Mouse (Mus musculus) kidney, adult 2 months (tissue): ENCODE measurements at regions not wholly inside any gene's neighbourhood (a gene's known extent, or its start where the extent isn't known, plus 50 kb on each side); places are given as distances from the start of the nearest gene placed in this dataset.

Source experiments
- DNase-seq: peaks from one replicate; pipeline ENCODE4 v3.0.0; 2021
- H3K27ac ChIP-seq: fragments of 200-500 bp; 2 replicates; pipeline ENCODE4 v1.5.1; 2012; ENCODE audit warnings: low read depth, low read length, control low read depth, inconsistent platforms; ENCODE audit not compliant: insufficient read depth
- H3K27me3 ChIP-seq: fragments of 200-500 bp; replicated peaks from 2 replicates; pipeline ENCODE4 v1.6.1; 2012; ENCODE audit warnings: mild to moderate bottlenecking, moderate library complexity, low read length, inconsistent platforms; ENCODE audit not compliant: control insufficient read depth, insufficient read depth
- H3K36me3 ChIP-seq: fragments of 200-500 bp; 2 replicates; pipeline ENCODE4 v1.6.1; 2012; ENCODE audit warnings: mild to moderate bottlenecking, moderate library complexity, low read length, inconsistent platforms; ENCODE audit not compliant: control insufficient read depth, insufficient read depth
- H3K4me1 ChIP-seq: fragments of 200-500 bp; 2 replicates; pipeline ENCODE4 v1.6.1; 2011; ENCODE audit warnings: low read length; ENCODE audit not compliant: control insufficient read depth, insufficient read depth
- H3K4me3 ChIP-seq: fragments of 200-500 bp; 2 replicates; pipeline ENCODE4 v1.5.1; 2011; ENCODE audit warnings: mild to moderate bottlenecking, low read depth, low read length, control low read depth; ENCODE audit not compliant: insufficient read depth
- CTCF ChIP-seq: fragments of 200-500 bp; conservative IDR thresholded peaks from 2 replicates; pipeline ENCODE4 v1.5.1; 2011; ENCODE audit warnings: low read depth, mild to moderate bottlenecking, control low read depth, low read length, moderate library complexity, mixed read lengths; ENCODE audit not compliant: insufficient read depth, insufficient read length
- POLR2A ChIP-seq: fragments of 200-500 bp; IDR thresholded peaks from one replicate; pipeline ENCODE4 v1.6.1; 2011; ENCODE audit warnings: low read depth, low read length, control low read depth
- WGBS: fragments of 180-500 bp; shearing (Covaris S2); methylation state at CpG from one replicate; pipeline ENCODE4 v1.1.7; 2018; 5-methylcytosine and 5-hydroxymethylcytosine counted together

DNA sequence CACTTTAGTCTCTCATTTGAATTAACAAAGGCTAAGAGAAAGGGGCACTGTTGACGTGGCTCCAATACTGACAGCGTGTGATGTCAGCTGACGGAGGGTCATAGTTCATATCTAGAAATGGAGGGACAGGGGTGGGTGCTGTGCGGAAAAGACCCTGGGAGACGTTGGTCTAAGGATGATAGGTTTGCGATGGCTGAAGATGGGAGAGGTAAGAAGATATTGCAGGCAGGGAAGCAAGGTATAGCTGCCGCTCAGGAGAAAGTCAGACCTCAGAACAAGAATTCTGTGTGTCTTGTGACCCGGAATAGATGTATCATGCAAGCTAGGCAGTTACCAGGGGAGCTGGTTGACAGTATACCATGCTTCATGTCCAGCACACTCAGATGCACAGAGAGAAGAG lies 130.8 kb upstream of the Lrig1 start:
- no peak for DNase-seq
- Histone ChIP-seq H3K27me3 (no peaks in the 10 kb centered on the region), H3K27ac (no peak overlapping the region), H3K36me3 (no peaks in the 10 kb centered on the region), H3K4me1 (no peaks in the 10 kb centered on the region), H3K4me3 (no peak overlapping the region)
- TF ChIP-seq POLR2A (no peak), CTCF (no peak)
- WGBS = 84% methylated on average over 8 of the region's 8 CpGs

- no peak for DNase-seq
- H3K36me3 ChIP-seq = no peaks in the 10 kb centered on the region
- TF ChIP-seq POLR2A (no peak), CTCF (no peak)
- H3K4me1 ChIP-seq = no peaks in the 10 kb centered on the region
- WGBS = 88% methylated on average over 5 of the region's 5 CpGs
- no peaks in the 10 kb centered on the region for H3K27me3 ChIP-seq
- no peak overlapping the region for H3K4me3 ChIP-seq
- no peak overlapping the region for H3K27ac ChIP-seq
Observed at GRCm38 (mm10) chr6:94829246-94829645, 129.3 kb upstream of the Lrig1 start.

DNA sequence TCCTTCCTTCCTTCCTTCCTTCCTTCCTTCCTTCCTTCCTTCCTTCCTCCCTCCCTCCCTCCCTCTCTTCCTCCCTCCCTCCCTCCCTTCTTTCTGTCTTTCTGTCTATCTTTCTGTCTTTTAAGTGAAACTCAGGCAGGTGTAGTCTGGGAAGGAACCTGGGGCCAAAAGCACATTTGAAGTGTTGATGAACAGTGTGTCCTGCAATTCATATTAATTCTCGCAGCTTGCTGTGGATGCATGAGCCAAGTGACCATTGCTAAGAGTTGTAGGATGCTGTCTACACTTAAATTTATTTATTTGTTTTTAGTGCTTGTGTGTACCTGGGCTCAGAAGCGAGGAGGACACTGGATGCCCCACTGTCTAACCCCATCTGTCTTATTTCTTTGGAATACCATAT lies 126.7 kb upstream of the Lrig1 start:
- WGBS = 81% methylated on average over 2 of the region's 2 CpGs
- no peak overlapping the region for H3K4me3 ChIP-seq
- TF ChIP-seq CTCF = no peak

GRCm38 (mm10) chr6:94818220-94818619 lies 118.3 kb upstream of the Lrig1 start:
- no peak for DNase-seq
- Histone ChIP-seq H3K27ac (no peak overlapping the region), H3K27me3 (no peaks in the 10 kb centered on the region), H3K36me3 (no peaks in the 10 kb centered on the region), H3K4me3 (no peak overlapping the region), H3K4me1 (no peaks in the 10 kb centered on the region)
- 49% methylated on average over 6 of the region's 6 CpGs for WGBS
- TF ChIP-seq CTCF = no peak
- TF ChIP-seq POLR2A = no peak

More for the DNA sequence above, 126.7 kb upstream of the Lrig1 start:
- no peak overlapping the region for H3K27ac ChIP-seq
- H3K4me1 ChIP-seq = no peaks in the 10 kb centered on the region
- H3K27me3 ChIP-seq = no peaks in the 10 kb centered on the region
- no peaks in the 10 kb centered on the region for H3K36me3 ChIP-seq
- DNase-seq = no peak

- H3K4me3 ChIP-seq = no peak overlapping the region
- DNase-seq = no peak
- TF ChIP-seq CTCF = no peak
- no peak for TF ChIP-seq POLR2A
- H3K27me3 ChIP-seq = no peaks in the 10 kb centered on the region
- H3K4me1 ChIP-seq = no peaks in the 10 kb centered on the region
- H3K27ac ChIP-seq = no peak overlapping the region
- H3K36me3 ChIP-seq = no peaks in the 10 kb centered on the region
- 68% methylated on average over 5 of the region's 5 CpGs for WGBS
Observed at GRCm38 (mm10) chr6:94816161-94816560, 116.2 kb upstream of the Lrig1 start.

DNA sequence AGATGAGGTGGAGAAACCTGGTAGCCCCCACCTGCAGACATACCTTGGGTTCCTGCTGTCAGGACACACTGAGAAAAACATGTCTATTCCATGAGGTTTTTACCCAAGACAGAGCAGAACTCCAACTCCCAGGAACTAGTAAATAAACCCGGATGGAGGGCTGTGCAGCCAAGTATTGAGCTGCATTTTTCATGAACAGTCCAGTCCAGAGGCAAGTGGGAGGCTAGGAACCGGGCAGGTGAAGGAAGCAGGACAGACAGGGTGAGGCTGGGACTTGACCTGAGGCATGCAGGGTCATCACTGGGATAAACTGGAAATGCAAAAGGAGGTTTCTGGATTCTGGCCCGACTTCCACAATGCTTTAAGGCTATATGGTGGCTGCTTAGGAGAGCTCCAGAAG lies 114.8 kb upstream of the Lrig1 start:
- Histone ChIP-seq H3K36me3 (no peaks in the 10 kb centered on the region), H3K27me3 (no peaks in the 10 kb centered on the region), H3K4me1 (no peaks in the 10 kb centered on the region), H3K4me3 (no peak overlapping the region), H3K27ac (no peak overlapping the region)
- no peak for DNase-seq
- WGBS = 38% methylated on average over 3 of the region's 3 CpGs
- TF ChIP-seq CTCF (no peak), POLR2A (no peak)

- H3K36me3 ChIP-seq = no peaks in the 10 kb centered on the region
Observed at GRCm38 (mm10) chr6:94813481-94814148, 113.7 kb upstream of the Lrig1 start.

DNA sequence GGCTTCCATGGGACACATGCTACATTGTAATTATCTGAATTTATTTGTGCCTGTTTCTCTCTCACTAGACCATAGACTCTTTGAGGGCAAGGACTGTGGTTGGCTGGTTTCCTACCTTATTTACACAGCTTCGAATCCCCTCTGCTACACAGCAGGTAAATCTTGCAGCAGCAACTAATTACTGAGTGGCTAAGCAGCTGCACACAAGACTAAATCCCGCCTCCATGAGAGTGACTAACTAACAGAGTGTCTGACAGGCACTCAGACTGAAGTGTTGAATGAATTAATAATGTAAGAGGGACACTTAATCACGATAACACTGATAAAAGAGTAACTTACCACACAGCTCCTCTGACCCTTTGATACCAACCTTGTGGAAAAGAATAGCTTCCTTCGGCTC lies 111.9 kb upstream of the Lrig1 start:
- Histone ChIP-seq H3K4me1 (no peaks in the 10 kb centered on the region), H3K27me3 (no peaks in the 10 kb centered on the region), H3K27ac (no peak overlapping the region), H3K36me3 (no peaks in the 10 kb centered on the region), H3K4me3 (no peak overlapping the region)
- DNase-seq = no peak
- WGBS = 41% methylated on average over 4 of the region's 4 CpGs
- no peak for TF ChIP-seq CTCF
- TF ChIP-seq POLR2A = no peak

More at GRCm38 (mm10) chr6:94813481-94814148, 113.7 kb upstream of the Lrig1 start:
- no peak overlapping the region for H3K27ac ChIP-seq
- no peak for DNase-seq
- H3K4me3 ChIP-seq = no peak overlapping the region
- WGBS = 79% methylated on average over 7 of the region's 7 CpGs
- H3K27me3 ChIP-seq = no peaks in the 10 kb centered on the region
- H3K4me1 ChIP-seq = no peaks in the 10 kb centered on the region
- TF ChIP-seq CTCF (no peak), POLR2A (no peak)
